25 mouse cellular contexts compared by ENCODE assay signal in genomic region chr7:51885345-51885744, GRCm38 (mm10).
"Had no signal": no experiment of that assay in that cellular context is flagged by ENCODE, and none has a peak within 500 bp of the region (broad histone marks: within the 10 kb centered on the region; RNA-seq: fewer than 3 reads in every experiment).

No protein-coding gene starts in this region.

- H3K4me2 ChIP-seq: forebrain, embryonic 15.5 days; heart, embryonic 11.5 days; heart, embryonic 13.5 days; heart, embryonic 15.5 days; hindbrain, embryonic 13.5 days; hindbrain, embryonic 15.5 days; liver, embryonic 11.5 days; liver, embryonic 13.5 days; liver, embryonic 15.5 days had no signal

- H3K9me3 ChIP-seq: forebrain, embryonic 15.5 days; heart, embryonic 13.5 days; heart, embryonic 15.5 days; hindbrain, embryonic 13.5 days; hindbrain, embryonic 15.5 days; liver, embryonic 13.5 days; liver, embryonic 15.5 days had no signal

- H3K4me1 ChIP-seq: forebrain, embryonic 15.5 days; heart, embryonic 13.5 days; heart, embryonic 15.5 days; hindbrain, embryonic 13.5 days; hindbrain, embryonic 15.5 days; liver, embryonic 13.5 days; liver, embryonic 15.5 days had no signal

- ATAC-seq: forebrain, embryonic 15.5 days; forebrain, postnatal 0 days; hindbrain, postnatal 0 days; intestine, embryonic 16.5 days had no signal

- H3K4me3 ChIP-seq: forebrain, embryonic 15.5 days; heart, adult 2 months; heart, embryonic 13.5 days; heart, embryonic 15.5 days; hindbrain, embryonic 13.5 days; hindbrain, embryonic 15.5 days; liver, embryonic 13.5 days; liver, embryonic 15.5 days had no signal

- H3K27me3 ChIP-seq: forebrain, embryonic 15.5 days; heart, embryonic 13.5 days; heart, embryonic 15.5 days; hindbrain, embryonic 13.5 days; hindbrain, embryonic 15.5 days; liver, embryonic 13.5 days; liver, embryonic 15.5 days had no signal

- DNase-seq: forebrain, postnatal 0 days; gastrocnemius, postnatal 14 days; gastrocnemius, postnatal 36 days; heart, adult 11 months; heart, adult 2 months; heart, postnatal 14 days; heart, postnatal 36 days; kidney, adult 11 months; kidney, adult 8-10 months; kidney, postnatal 14 days; layer of hippocampus, adult 9-11 months; layer of hippocampus, postnatal 36 days; left cerebral cortex, postnatal 4 days; liver; liver, embryonic 13.5 days had no signal

- H3K36me3 ChIP-seq: forebrain, embryonic 15.5 days; heart, embryonic 13.5 days; heart, embryonic 15.5 days; hindbrain, embryonic 13.5 days; hindbrain, embryonic 15.5 days; liver, embryonic 13.5 days; liver, embryonic 15.5 days had no signal

- H3K27ac ChIP-seq: forebrain, embryonic 15.5 days; heart, adult 2 months; heart, embryonic 13.5 days; heart, embryonic 15.5 days; hindbrain, embryonic 13.5 days; hindbrain, embryonic 15.5 days; hindbrain, postnatal 0 days; liver, embryonic 13.5 days; liver, embryonic 15.5 days had no signal

- H3K9ac ChIP-seq: forebrain, embryonic 15.5 days; forebrain, postnatal 0 days; heart, embryonic 13.5 days; heart, embryonic 15.5 days; hindbrain, embryonic 13.5 days; hindbrain, embryonic 15.5 days; liver, embryonic 13.5 days; liver, embryonic 15.5 days had no signal
